Mouse (Mus musculus) urinary bladder, postnatal 4 days (tissue): ENCODE results near the gene Pkp4.
"Not testable (repeated sequence)": the region's sequence is repeated elsewhere in the genome, so short reads cannot be mapped to it uniquely, and the experiment has no call there.

Experiments used
- DNase-seq, 2 experiments: peaks; one replicate each; pipeline ENCODE4 v3.0.0; 2021 to 2022; ENCODE audit warnings: low spot score in 2 of 2

Gene Pkp4

DNA sequence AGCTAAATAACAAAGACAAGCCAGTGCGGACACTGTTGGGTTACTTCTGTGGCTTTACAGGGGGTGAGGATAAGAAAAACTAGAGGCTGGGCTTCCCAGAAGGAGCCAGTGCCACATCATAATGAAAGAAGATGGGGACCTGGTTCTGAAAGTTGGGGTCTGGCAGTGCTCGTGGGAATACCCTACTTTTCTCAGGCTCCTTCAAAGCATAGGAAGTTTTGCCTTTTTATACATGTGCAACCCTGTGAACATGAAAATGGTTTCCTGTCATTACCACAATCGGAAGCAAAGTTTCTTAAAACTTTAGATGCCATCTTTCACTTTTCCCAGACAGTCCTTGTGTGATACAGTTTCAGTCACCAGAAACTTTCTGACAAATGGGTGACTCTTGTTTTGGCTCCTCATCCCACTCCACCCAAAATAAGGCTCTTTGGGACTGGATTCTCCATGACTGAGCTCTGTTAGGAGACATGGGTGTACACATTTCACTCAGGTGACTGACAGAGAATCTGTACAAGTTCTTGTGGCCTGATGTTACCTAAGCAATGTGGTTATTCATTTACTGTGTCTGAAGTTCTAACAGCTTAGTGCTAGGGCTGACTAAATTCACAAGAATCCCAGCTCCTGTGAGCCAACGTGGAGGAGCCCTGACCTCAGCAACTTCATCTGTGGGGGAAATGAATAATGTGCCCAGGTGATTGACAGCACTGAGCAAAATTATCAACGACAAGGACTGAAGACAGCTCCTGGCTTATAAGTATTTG lies 179.3 kb downstream of the Pkp4 start:
- DNase-seq = no peak

DNA sequence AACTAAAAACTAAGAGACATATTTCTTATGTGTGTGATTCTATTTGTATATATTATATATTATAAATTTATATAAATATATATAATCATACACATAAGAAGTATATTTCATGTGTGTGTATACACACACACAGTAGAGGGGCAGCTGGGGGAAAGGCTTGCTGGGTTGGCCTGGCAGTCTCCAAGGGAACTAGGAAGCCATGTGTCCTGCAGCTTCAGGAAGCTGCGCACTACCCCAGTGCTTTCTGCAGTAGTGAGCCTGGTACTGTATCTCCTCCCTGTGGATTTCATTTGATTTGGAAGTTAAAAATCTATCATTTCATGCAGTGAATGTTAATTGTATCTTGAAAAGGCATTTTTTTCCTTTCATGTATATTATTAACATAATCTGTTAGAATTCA lies 180.2 kb downstream of the Pkp4 start:
- DNase-seq = no peak

- DNase-seq = no peak
Observed at GRCm38 (mm10) chr2:59342591-59343210, 182.1 kb downstream of the Pkp4 start.

GRCm38 (mm10) chr2:59343834-59344233 lies 183.2 kb downstream of the Pkp4 start:
- no peak for DNase-seq

GRCm38 (mm10) chr2:59344699-59345098 lies 184.0 kb downstream of the Pkp4 start:
- DNase-seq = no peak

GRCm38 (mm10) chr2:59345141-59345839 lies 184.6 kb downstream of the Pkp4 start:
- no peak for DNase-seq

GRCm38 (mm10) chr2:59346443-59346842 lies 185.8 kb downstream of the Pkp4 start:
- no peak for DNase-seq

DNA sequence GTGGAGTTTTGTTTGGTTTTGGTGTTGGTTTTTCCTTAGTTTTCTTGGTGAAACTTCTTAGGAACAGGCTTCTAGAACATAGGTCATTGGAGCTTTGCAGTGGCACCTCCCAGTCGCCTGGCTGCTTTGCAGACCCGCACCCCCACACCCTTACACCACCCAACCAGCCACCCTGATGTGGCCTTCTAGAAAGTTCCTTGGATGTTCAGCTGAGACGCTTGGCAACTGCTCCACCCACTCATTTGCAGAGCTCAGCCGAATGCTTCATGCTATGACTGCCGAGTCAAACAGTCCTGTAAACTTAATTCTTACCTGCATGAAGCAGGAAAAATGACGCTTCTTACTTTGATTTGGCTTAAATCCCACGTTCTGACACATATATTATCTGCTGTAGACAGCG lies 187.9 kb downstream of the Pkp4 start:
- DNase-seq = no peak

DNA sequence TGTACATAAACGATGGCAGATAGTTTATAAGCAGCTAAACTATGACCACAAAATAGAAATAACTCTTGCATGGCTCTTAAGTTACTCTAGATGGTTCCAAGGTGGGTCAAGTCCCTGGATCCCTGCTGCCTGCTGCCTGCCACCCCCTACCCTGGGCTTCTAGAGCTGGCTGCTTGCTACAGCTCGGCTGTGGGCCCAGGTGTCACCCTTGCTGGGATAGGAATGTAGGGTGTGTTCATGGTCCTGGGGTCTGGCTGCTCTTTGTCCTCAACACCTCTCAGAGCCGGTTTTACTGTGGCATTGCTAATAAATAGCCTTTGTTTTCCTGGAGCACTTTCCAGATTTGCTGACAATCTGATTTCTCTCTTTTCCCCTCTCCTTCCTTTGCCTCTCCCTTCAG lies 189.4 kb downstream of the Pkp4 start:
- DNase-seq = no peak

DNA sequence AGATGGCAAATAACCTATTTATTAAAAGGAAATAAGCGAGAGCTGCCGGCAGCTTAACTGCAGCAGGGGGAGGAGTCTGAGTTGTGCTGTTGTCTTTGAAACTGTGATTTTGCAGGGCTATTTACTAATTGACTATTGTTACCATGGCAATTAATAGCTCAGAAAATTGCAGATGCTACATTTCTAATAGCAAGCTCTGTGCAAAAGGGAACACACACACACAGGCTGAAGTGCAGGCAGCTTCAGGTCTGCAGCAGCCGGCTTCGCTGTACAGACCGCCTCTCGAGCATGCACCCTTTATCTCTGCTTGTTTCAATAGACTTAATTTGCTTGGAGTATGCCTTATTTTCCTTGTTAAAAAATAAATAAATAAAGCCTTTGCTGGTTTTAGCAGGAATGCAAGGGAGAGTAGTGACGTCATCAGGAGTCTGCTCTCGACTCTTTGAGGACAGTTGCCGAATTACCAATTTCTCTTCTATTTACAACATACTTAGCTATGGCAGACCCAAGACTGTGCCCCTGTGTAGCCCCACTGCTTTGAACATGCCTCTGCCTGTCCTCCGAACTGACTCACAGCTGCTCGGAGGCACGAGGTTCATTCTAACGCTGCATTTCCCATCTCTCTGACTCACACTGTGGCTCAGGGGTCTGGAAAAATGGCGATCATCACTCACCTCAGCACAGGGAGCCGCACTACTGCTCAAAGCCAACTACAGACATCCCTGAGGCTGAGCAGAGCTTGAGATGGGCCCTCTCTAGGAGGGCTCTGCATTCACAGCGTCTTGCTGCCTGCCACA lies 190.9 kb downstream of the Pkp4 start:
- no peak for DNase-seq

DNA sequence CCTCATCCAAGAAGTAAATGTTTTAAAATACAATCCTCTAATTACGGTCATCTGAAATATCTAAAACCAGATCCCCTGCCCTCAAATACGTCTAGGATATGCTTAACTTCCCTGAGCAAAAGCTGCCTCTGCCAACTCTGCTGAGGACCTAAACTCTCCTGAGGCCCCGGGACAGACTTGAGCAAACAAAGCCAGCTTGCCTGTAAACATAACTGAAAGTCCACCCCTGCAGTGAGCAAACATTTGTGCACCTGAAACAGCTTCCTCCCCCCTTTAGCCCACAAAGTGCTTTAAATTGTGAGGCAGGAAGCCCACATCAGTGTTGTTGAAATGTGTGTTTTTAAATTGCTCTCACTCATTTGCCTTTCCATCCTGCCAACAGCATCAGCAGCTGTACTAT lies 193.2 kb downstream of the Pkp4 start:
- no peak for DNase-seq

- DNase-seq = no peak
Observed at GRCm38 (mm10) chr2:59355531-59356289, 195.1 kb downstream of the Pkp4 start.

- no peak for DNase-seq
Observed at GRCm38 (mm10) chr2:59359760-59360342, 199.2 kb downstream of the Pkp4 start.

GRCm38 (mm10) chr2:59361350-59361780 lies 200.7 kb downstream of the Pkp4 start:
- DNase-seq = no peak

GRCm38 (mm10) chr2:59364156-59364842 lies 203.6 kb downstream of the Pkp4 start:
- no peak for DNase-seq

GRCm38 (mm10) chr2:59367191-59367590 lies 206.5 kb downstream of the Pkp4 start:
- DNase-seq = no peak

- DNase-seq = no peak
Observed at GRCm38 (mm10) chr2:59373113-59373512, 212.5 kb downstream of the Pkp4 start.

GRCm38 (mm10) chr2:59378096-59378495 lies 217.4 kb downstream of the Pkp4 start:
- no peak for DNase-seq

- DNase-seq = not testable (repeated sequence)
Observed at GRCm38 (mm10) chr2:59378861-59379260, 218.2 kb downstream of the Pkp4 start.

DNA sequence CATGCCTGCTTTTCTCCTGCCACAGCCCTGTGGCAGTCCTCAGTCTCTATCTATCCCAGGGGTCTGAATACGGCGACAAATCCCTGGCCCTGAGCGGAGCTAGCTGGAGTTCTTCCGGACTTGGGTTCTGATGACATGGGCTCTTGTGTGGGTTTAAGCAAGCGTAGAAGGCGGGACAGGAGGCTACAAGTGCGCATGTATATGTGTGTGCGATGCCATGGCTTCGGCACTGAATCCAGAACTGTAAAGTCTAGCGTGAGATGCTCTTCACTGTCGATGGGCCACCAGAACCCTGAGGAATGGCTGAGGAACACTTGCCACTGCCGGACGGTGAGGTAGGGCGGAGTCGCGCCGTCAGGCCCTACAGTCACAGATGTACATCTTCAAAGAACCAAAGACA lies 222.6 kb downstream of the Pkp4 start:
- no peak for DNase-seq
